Mouse (Mus musculus) fibroblast of lung, adult 2 months (primary cell): ENCODE data around the gene Tcf20.
A peak's percentile ranks its signal among the peaks of the same experiment; 100 is the strongest.

ENCODE experiments used
- DNase-seq: peaks from one replicate; pipeline ENCODE4 v3.0.0-alpha.2; 2011; ENCODE audit warnings: low read depth

Gene Tcf20

GRCm38 (mm10) chr15:82992911-82993310 lies 5.2 kb upstream of the Tcf20 start:
- DNase-seq, result no peak

GRCm38 (mm10) chr15:82992079-82992783 lies 4.6 kb upstream of the Tcf20 start:
- no peak for DNase-seq

DNA sequence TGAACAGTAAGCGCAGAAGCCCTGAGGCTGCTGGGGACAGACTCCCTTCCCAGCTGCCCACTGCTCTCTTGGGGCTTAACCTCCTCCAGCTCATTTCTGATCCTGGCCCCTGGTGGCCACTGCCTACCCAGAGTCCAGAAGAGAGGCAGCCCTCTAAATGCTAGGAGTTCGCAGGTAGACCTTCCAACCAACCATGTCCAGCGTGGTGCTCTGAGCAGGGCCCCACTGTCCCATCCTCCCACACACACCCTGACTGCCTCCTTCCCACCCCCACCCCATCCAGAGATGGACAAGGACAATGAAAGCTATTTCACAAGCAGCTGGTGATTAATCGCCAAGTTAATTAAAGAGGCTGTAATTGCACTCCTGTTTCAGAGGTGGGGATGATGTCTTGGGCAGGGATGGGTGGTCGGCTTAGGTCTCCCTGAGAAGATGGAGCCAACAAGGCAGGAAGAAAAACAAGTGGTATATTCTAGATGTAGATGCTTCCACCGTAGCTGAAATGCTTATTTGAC lies 1.6 kb upstream of the Tcf20 start:
- DNase-seq, result no peak

GRCm38 (mm10) chr15:82987014-82987731 lies 499 bp downstream of the Tcf20 start:
- no peak for DNase-seq

GRCm38 (mm10) chr15:82984574-82984973 lies 3.1 kb downstream of the Tcf20 start:
- DNase-seq, result no peak

GRCm38 (mm10) chr15:82984097-82984496 lies 3.6 kb downstream of the Tcf20 start:
- DNase-seq, result no peak

DNA sequence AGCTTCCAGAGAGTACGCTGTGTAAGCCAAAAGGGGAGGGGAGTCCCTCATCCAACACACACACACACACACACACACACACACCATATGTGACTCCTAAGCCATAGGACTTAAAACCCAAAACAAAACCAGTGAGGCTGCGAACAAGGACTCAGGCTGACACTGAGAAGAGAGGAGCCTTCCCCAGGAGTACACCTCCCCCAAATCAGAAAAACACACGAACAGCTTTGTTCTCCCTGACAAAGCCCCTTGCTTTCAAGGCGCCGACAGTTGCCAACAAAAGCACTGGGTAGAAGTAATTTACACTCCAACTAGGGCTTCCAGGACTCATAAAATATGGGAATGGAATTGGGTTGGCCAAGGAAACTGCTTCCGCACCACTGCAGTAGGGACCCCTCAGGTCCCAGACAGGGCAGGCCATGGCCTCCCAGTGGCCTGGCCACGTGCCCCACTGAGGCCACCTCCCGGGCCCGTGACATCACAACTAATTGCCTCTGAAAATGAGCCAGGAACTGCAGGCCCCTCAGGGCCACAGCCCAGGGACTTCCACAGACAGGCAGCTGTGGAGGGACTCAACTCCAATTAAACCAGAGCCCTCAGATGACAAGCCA lies 4.2 kb downstream of the Tcf20 start:
- no peak for DNase-seq

DNA sequence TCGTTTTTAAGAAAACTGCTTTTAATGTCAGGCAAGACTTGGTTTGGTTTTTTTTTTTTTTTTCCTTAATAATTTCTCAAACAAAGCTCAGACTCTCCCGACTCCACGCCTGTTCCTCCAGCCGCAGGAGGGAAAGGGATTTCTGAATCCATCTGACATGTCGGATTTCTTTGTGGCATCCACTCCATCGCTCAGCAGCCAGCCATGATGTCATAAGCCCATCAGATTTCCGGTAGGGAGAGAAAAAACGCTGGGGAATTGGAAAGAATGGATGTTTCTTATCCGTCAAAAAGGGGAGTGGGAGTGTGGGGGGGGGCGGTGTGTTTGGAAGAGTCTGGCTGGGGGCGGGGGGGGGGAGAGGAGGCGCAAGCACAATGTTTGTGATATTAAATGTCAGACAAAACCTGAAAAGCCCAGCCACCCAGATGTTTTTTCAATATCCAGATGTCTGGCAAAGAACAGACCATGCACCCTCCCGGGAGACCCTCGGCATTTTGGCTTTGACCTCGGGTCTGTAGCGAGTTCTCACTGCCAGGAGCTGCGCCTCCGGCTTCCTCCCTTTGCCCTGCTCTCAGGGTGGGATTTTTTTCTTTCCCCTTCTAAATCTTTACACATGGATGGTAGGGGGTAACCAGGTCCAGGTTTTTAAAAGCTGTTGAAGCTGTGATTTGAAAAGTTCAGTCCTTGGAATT lies 4.8 kb downstream of the Tcf20 start:
- DNase-seq, result no peak

DNA sequence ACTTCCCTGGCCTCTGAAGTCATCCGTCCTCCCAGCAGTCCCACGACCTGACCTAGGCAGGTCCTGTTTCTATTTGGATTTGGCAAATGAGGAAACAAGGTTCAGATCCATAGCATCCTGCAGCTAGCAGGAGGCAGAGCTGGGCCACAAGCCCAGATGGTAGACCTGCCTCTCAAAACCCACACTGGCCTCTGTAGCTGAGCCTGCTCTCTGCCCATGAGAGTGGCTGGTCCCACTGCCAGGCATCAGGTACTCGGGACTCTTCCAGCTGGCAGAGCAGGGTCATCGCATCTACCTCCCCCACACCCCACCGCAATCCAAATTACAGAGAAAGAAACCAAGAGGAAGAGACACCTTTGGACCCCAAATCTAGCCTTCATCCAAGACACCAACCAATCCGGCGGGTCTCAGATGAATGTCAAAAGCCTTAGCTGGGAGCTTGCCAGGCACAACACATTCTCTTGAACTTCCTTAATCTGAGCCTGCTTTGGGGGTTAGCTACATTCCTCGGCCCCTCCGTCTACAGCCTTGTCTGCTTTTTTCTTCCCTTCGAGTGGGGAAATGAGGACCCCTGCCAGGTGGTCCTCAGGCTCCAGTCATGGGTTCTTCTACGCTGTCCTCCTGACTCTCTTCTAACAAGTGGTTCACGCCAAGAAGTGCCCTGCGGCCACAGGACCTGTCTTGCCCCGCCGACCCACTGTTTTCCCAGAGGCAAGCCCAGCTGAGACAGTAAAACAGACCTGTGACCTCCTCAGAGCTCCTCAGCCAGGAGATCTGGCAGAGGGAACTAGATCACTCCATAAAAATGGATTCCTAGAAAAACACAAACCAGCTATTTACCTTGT lies 5.8 kb downstream of the Tcf20 start:
- DNase-seq, result no peak

DNA sequence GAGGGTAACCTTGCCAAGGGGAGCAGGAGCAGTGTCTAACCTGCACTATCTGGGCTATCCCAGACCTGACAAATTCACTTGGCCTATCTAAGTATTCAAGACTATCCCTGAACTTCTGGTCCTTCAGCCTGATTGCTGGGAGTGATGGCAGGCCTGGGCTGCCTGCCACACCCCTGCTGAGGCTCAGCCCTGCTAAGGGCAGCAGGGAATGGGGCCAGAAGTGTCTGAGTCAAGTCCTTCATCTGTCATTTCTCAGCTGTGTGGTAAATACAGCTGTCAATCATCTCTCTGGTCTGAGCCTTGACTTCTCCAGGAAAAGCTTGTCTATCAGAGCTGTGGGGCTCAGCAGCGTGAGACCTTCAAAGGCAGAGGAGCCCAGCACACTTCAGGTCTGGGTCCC lies 8.1 kb downstream of the Tcf20 start:
- no peak for DNase-seq

GRCm38 (mm10) chr15:82974471-82974870 lies 13.2 kb downstream of the Tcf20 start:
- DNase-seq, result no peak

DNA sequence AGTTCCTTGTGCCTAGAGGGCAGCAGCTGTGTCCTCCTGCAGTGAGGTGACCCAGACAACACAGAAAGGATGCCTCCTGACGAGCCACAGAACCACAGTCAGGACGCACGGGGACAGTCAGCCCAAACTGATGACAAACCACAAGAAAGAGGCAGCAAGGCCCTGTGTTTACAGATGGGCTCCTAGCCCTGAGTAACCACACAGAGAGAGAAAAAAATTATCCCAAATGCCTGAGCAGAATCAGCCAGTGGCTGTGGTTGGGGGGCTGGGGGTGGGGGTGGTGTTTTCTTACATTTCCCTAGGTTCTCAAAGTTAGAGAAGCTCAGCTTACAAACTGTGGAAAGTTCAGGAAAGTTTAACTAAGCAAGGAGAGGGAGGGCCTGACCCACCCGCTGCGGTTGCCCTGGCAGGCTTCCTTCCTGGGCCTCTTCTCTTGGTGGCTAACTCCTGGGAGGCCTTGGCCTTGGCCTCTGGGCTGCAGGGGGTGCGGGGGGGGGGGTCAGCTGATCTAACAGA lies 18.4 kb downstream of the Tcf20 start:
- peak; percentile 76 for DNase-seq

DNA sequence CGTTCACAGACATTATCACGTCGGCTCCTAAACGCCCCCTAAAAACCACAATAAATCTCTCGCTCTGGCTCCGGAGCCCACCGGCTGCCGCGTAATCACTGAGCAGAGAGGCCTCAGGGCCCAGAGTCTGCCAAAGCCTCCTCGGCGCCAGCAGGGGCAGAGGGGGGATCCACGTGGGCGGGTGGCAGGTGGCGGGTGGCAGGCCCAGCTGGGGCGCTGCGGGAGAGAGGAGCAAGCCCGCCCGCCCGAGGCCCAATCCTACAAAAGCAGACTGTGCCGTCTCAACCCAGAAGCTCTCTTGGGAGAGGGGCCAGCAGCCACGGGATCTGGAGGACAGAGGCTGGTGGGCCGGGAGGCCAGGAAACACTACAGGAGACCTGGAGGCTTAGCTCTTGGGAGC lies 19.2 kb downstream of the Tcf20 start:
- DNase-seq, result no peak

DNA sequence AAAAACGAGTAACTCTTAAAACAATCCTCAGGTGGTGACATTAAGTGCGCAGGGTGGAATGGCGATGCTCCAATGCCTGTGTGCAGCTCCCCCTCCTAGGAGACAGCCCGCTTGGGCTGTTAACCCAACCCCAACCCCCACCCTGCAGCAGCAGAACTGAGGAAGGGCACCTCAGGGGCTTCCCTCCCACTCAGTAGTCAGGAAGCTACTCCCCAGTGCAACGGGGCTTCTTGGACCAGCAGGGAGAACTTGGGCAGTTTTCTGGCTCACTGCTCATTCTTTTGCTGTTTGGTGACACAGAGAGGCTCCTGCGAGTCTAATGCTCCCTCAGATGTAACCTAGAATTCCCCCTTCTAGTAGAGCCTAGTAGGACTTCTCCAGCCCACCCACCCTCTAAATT lies 19.7 kb downstream of the Tcf20 start:
- DNase-seq, result no peak

DNA sequence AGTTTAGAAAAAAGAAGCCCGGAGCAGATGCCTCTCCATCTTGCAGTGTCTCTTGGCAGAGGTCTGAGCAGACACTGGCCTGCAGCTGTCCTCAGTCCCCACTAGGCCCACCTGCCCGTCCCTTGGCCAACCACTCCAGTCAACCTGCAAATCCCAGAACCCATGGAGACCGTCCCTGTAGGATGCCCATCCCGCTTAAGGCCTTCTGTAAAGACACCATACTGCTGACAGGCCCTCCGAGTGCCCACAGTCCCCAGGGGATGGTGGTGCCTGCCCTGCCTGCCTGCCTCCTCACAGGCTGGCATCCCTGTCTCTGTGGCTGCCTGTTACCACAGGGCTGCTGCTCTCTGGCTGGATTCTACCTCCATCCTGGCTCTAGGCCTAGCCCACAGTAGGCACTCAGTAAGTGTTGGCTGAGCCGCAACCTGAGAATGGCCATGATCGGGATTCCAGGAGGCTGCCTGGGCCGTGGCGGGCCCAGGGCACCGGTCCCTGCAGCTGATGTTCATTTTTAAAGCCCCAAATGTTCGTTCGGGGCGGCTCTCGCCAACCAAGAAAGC lies 23.3 kb downstream of the Tcf20 start:
- DNase-seq, result no peak

- no peak for DNase-seq
Measured at GRCm38 (mm10) chr15:82963556-82964156, 24.0 kb downstream of the Tcf20 start.

- no peak for DNase-seq
Measured at GRCm38 (mm10) chr15:82963090-82963489, 24.6 kb downstream of the Tcf20 start.

DNA sequence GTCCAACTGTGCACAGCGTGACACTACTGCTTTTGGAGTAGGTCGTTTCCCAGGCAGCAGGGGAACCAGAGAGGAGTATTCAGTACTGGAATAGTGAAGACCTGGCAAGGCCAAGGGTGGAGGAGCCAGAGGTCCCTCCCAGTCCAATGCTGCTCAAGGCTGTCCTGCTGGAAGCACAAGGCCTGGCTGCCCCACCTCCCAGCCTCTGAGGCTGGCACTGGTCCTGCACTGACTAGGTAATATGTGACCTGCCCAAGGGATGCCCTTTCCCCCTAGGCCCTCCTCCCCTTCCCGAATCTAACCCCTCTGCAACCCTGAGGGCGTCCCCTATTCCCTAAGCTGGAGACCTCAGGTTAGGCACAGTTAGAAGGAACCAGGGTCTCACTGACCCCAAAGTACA lies 25.1 kb downstream of the Tcf20 start:
- no peak for DNase-seq

DNA sequence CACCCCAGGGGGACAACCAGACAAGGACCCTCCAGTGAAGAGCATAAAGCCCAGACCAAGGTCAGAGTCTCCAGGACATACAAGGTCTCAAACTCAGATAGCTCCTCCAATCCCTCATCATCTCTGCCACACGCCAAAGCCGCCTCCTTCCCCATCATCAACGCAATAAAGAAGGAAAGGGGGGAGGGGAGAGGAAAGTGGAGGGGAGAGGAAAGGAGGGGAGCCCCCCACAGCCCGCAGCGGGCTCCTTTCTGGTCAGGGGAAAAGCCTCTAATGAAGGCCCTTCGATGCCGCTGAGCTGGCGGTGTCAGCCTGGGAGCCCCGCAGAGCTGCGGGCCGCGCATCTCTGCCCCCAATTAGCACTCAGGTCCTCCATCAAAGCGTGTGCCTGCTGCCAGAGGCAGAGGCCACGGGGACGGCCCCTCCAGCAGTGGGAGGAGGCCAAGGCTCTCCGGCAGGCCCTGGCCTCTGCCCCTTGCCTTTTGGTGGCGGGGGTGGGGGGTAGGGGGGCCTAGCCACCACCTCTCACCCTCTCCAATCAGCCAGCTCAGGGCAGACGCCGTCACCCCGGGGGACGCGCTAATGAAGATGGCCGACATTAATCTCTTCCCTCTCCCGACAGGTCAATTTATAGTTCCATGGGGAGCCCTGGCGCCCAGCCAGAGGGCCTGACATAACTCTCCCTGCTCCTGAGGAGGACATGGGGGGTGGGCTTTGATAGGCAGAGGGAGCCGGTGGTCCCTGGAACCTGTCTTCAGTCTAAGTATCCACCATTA lies 26.7 kb downstream of the Tcf20 start:
- no peak for DNase-seq

- no peak for DNase-seq
Measured at GRCm38 (mm10) chr15:82959151-82959550, 28.5 kb downstream of the Tcf20 start.
